Mouse (Mus musculus): ENCODE data around the gene Htra1. TPM values are rescaled to one million over a fixed set of nuclear protein-coding genes. Genes with fewer than 3 reads are reported as not detected.
A peak's percentile ranks its signal among the peaks of the same experiment; 100 is the strongest.

Gene Htra1
- polyA plus RNA-seq, 1 experiment from 2014 or later: 30.3 TPM

- Histone ChIP-seq H3K4me3 (replicated peaks; ENCODE audit: low read length) (no peak overlapping the region), H3K9ac (ENCODE audit: low read length) (no peak overlapping the region), H3K27ac (ENCODE audit: low read length) (no peak overlapping the region), H3K36me3 (ENCODE audit: control insufficient read depth, insufficient read depth, low read length) (no peaks in the 10 kb centered on the region), H3K4me1 (ENCODE audit: control insufficient read depth, insufficient read depth, low read length) (no peaks in the 10 kb centered on the region), H3K9me3 (replicated peaks; ENCODE audit: control insufficient read depth, low read length) (no peaks in the 10 kb centered on the region), H3K27me3 (ENCODE audit: control insufficient read depth, insufficient read depth, low read length) (no peaks in the 10 kb centered on the region), H3K4me2 (ENCODE audit: low read depth, low read length) (no peak overlapping the region)
- 83% methylated on average over 4 of the region's 4 CpGs for WGBS
- ATAC-seq (ENCODE audit: insufficient read depth, low FRiP score): no peak
These were observed 37.5 kb upstream of the Htra1 start for GRCm38 (mm10) chr7:130898373-130898772.

- H3K4me1 ChIP-seq (ENCODE audit: control insufficient read depth, insufficient read depth, low read length): no peaks in the 10 kb centered on the region
- H3K4me2 ChIP-seq (ENCODE audit: low read depth, low read length): no peak overlapping the region
- no peaks in the 10 kb centered on the region; the same call in 1 of the 2 replicates for H3K36me3 ChIP-seq (ENCODE audit: control insufficient read depth, insufficient read depth, low read length)
- no peak for ATAC-seq (ENCODE audit: insufficient read depth, low FRiP score)
- no peak overlapping the region for H3K9ac ChIP-seq (ENCODE audit: low read length)
- 80% methylated on average over 5 of the region's 5 CpGs for WGBS
- H3K4me3 ChIP-seq (replicated peaks; ENCODE audit: low read length): no peak overlapping the region
- no peaks in the 10 kb centered on the region for H3K9me3 ChIP-seq (replicated peaks; ENCODE audit: control insufficient read depth, low read length)
- peak overlapping the region; percentile 56; the same call in 1 of the 2 replicates for H3K27ac ChIP-seq (ENCODE audit: low read length)
- H3K27me3 ChIP-seq (ENCODE audit: control insufficient read depth, insufficient read depth, low read length): no peaks in the 10 kb centered on the region
These were observed 35.6 kb upstream of the Htra1 start for GRCm38 (mm10) chr7:130900233-130900848.

- WGBS: 86% methylated on average over 1 of the region's 1 CpGs
- H3K27ac ChIP-seq (ENCODE audit: low read length): no peak overlapping the region
These were observed 33.0 kb upstream of the Htra1 start for GRCm38 (mm10) chr7:130902929-130903328.

GRCm38 (mm10) chr7:130903505-130904074 lies 32.3 kb upstream of the Htra1 start:
- Histone ChIP-seq H3K9ac (ENCODE audit: low read length) (no peak overlapping the region), H3K27ac (ENCODE audit: low read length) (peak overlapping the region; percentile 3; the same call in 1 of the 2 replicates), H3K4me1 (ENCODE audit: control insufficient read depth, insufficient read depth, low read length) (no peaks in the 10 kb centered on the region), H3K4me3 (replicated peaks; ENCODE audit: low read length) (no peak overlapping the region), H3K27me3 (ENCODE audit: control insufficient read depth, insufficient read depth, low read length) (no peaks in the 10 kb centered on the region), H3K4me2 (ENCODE audit: low read depth, low read length) (no peak overlapping the region), H3K36me3 (ENCODE audit: control insufficient read depth, insufficient read depth, low read length) (no peaks in the 10 kb centered on the region; the same call in 1 of the 2 replicates), H3K9me3 (replicated peaks; ENCODE audit: control insufficient read depth, low read length) (no peaks in the 10 kb centered on the region)
- ATAC-seq (ENCODE audit: insufficient read depth, low FRiP score): no peak
- 82% methylated on average over 16 of the region's 16 CpGs for WGBS

More at GRCm38 (mm10) chr7:130902929-130903328, 33.0 kb upstream of the Htra1 start:
- Histone ChIP-seq H3K4me3 (replicated peaks; ENCODE audit: low read length) (no peak overlapping the region), H3K4me2 (ENCODE audit: low read depth, low read length) (no peak overlapping the region), H3K9ac (ENCODE audit: low read length) (no peak overlapping the region), H3K36me3 (ENCODE audit: control insufficient read depth, insufficient read depth, low read length) (no peaks in the 10 kb centered on the region; the same call in 1 of the 2 replicates), H3K27me3 (ENCODE audit: control insufficient read depth, insufficient read depth, low read length) (no peaks in the 10 kb centered on the region), H3K9me3 (replicated peaks; ENCODE audit: control insufficient read depth, low read length) (no peaks in the 10 kb centered on the region), H3K4me1 (ENCODE audit: control insufficient read depth, insufficient read depth, low read length) (no peaks in the 10 kb centered on the region)
- ATAC-seq (ENCODE audit: insufficient read depth, low FRiP score): no peak

GRCm38 (mm10) chr7:130904571-130905365 lies 31.1 kb upstream of the Htra1 start:
- Histone ChIP-seq H3K4me3 (replicated peaks; ENCODE audit: low read length) (no peak overlapping the region), H3K27ac (ENCODE audit: low read length) (no peak overlapping the region), H3K4me1 (ENCODE audit: control insufficient read depth, insufficient read depth, low read length) (no peaks in the 10 kb centered on the region), H3K9ac (ENCODE audit: low read length) (no peak overlapping the region), H3K27me3 (ENCODE audit: control insufficient read depth, insufficient read depth, low read length) (no peaks in the 10 kb centered on the region), H3K9me3 (replicated peaks; ENCODE audit: control insufficient read depth, low read length) (no peaks in the 10 kb centered on the region), H3K4me2 (ENCODE audit: low read depth, low read length) (no peak overlapping the region), H3K36me3 (ENCODE audit: control insufficient read depth, insufficient read depth, low read length) (no peaks in the 10 kb centered on the region; the same call in 1 of the 2 replicates)
- ATAC-seq (ENCODE audit: insufficient read depth, low FRiP score): no peak
- WGBS: 80% methylated on average over 13 of the region's 13 CpGs

GRCm38 (mm10) chr7:130910841-130911240 lies 25.1 kb upstream of the Htra1 start:
- no peak overlapping the region for H3K4me2 ChIP-seq (ENCODE audit: low read depth, low read length)
- H3K27me3 ChIP-seq (ENCODE audit: control insufficient read depth, insufficient read depth, low read length): no peaks in the 10 kb centered on the region
- no peaks in the 10 kb centered on the region for H3K4me1 ChIP-seq (ENCODE audit: control insufficient read depth, insufficient read depth, low read length)
- WGBS: 89% methylated on average over 14 of the region's 14 CpGs
- no peaks in the 10 kb centered on the region for H3K9me3 ChIP-seq (replicated peaks; ENCODE audit: control insufficient read depth, low read length)
- no peak overlapping the region for H3K27ac ChIP-seq (ENCODE audit: low read length)
- no peak overlapping the region for H3K4me3 ChIP-seq (replicated peaks; ENCODE audit: low read length)
- no peak for ATAC-seq (ENCODE audit: insufficient read depth, low FRiP score)
- no peak overlapping the region for H3K9ac ChIP-seq (ENCODE audit: low read length)
- no peaks in the 10 kb centered on the region for H3K36me3 ChIP-seq (ENCODE audit: control insufficient read depth, insufficient read depth, low read length)

- Histone ChIP-seq H3K36me3 (ENCODE audit: control insufficient read depth, insufficient read depth, low read length) (no peaks in the 10 kb centered on the region), H3K9ac (ENCODE audit: low read length) (no peak overlapping the region), H3K4me1 (ENCODE audit: control insufficient read depth, insufficient read depth, low read length) (no peaks in the 10 kb centered on the region), H3K27me3 (ENCODE audit: control insufficient read depth, insufficient read depth, low read length) (no peaks in the 10 kb centered on the region), H3K4me2 (ENCODE audit: low read depth, low read length) (no peak overlapping the region), H3K9me3 (replicated peaks; ENCODE audit: control insufficient read depth, low read length) (no peaks in the 10 kb centered on the region), H3K27ac (ENCODE audit: low read length) (no peak overlapping the region), H3K4me3 (replicated peaks; ENCODE audit: low read length) (no peak overlapping the region)
- no peak for ATAC-seq (ENCODE audit: insufficient read depth, low FRiP score)
- WGBS: 37% methylated on average over 5 of the region's 5 CpGs
These were observed 21.1 kb upstream of the Htra1 start for GRCm38 (mm10) chr7:130914693-130915363.

GRCm38 (mm10) chr7:130918260-130918659 lies 17.7 kb upstream of the Htra1 start:
- Histone ChIP-seq H3K4me3 (replicated peaks; ENCODE audit: low read length) (no peak overlapping the region), H3K9ac (ENCODE audit: low read length) (no peak overlapping the region), H3K27me3 (ENCODE audit: control insufficient read depth, insufficient read depth, low read length) (no peaks in the 10 kb centered on the region), H3K4me1 (ENCODE audit: control insufficient read depth, insufficient read depth, low read length) (no peaks in the 10 kb centered on the region), H3K9me3 (replicated peaks; ENCODE audit: control insufficient read depth, low read length) (no peaks in the 10 kb centered on the region), H3K27ac (ENCODE audit: low read length) (no peak overlapping the region), H3K36me3 (ENCODE audit: control insufficient read depth, insufficient read depth, low read length) (no peaks in the 10 kb centered on the region), H3K4me2 (ENCODE audit: low read depth, low read length) (no peak overlapping the region)
- no peak for ATAC-seq (ENCODE audit: insufficient read depth, low FRiP score)
- WGBS: 67% methylated on average over 2 of the region's 2 CpGs
